18 mouse cellular contexts compared by ENCODE assay signal in the genomic region with DNA sequence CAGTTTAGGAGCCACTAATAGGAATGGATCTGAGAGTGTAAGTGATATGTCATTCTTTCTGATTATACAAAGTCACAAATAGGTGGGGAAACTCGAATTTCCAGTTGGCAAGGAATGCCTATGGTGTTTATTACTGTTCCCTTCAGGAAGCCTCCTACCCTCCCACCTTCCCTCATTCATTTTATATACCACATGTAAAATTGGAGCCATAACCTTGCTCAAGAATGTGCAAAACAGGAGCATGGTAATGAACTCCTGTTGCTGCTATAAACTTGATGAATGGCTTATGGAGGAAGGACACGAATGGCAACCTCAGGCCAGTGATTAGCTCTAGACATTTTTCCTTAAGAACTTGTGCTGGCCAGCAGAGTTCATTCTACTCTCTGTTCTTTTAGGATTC.
"Had no signal": no experiment of that assay in that cellular context is flagged by ENCODE, and none has a peak within 500 bp of the region (broad histone marks: within the 10 kb centered on the region; RNA-seq: fewer than 3 reads in every experiment).

No protein-coding gene starts in this region.

- H3K4me1 ChIP-seq: lung, embryonic 15.5 days; megakaryocyte, embryonic 14.5 days; neural tube, embryonic 12.5 days; stomach, embryonic 15.5 days had no signal

- H3K27me3 ChIP-seq: lung, embryonic 15.5 days; megakaryocyte, embryonic 14.5 days; neural tube, embryonic 12.5 days; stomach, embryonic 15.5 days had no signal

- H3K9ac ChIP-seq: liver, postnatal 0 days; lung, embryonic 15.5 days; neural tube, embryonic 12.5 days; stomach, embryonic 15.5 days had no signal

- H3K36me3 ChIP-seq: lung, embryonic 15.5 days; neural tube, embryonic 12.5 days; stomach, embryonic 15.5 days had no signal

- H3K4me3 ChIP-seq: lung, embryonic 15.5 days; megakaryocyte, embryonic 14.5 days; neural tube, embryonic 12.5 days; stomach, embryonic 15.5 days had no signal

- ATAC-seq: liver, postnatal 0 days; lung, postnatal 0 days; midbrain, embryonic 16.5 days had no signal

- H3K27ac ChIP-seq: lung, embryonic 15.5 days; macrophage; neural tube, embryonic 12.5 days; stomach, embryonic 15.5 days; stomach, postnatal 0 days had no signal

- H3K9me3 ChIP-seq: lung, embryonic 15.5 days; megakaryocyte, embryonic 14.5 days; neural tube, embryonic 12.5 days; stomach, embryonic 15.5 days had no signal

- DNase-seq: liver, postnatal 0 days; lung, adult 2 months; lung, postnatal 14 days; lung, postnatal 36 days; midbrain, embryonic 14.5 days; right cerebral cortex, postnatal 14 days; thymus, adult 2 months; thymus, postnatal 25 days; thymus, postnatal 4 days had no signal

- H3K4me2 ChIP-seq: lung, embryonic 15.5 days; midbrain, embryonic 11.5 days; neural tube, embryonic 12.5 days; stomach, embryonic 15.5 days had no signal
